Mouse (Mus musculus) adrenal gland, adult 2 months (tissue): ENCODE data around the gene Pheta1. TPM values are rescaled to one million over a fixed set of nuclear protein-coding genes. Genes with fewer than 3 reads are reported as not detected.

Source experiments
- DNase-seq: peaks from one replicate; pipeline ENCODE4 v3.0.0; 2021
- polyA plus RNA-seq: library from polyadenylated mRNA; depleted of rRNA; stranded (reverse); fragments of >200 nt; gene quantifications from 2 replicates; pipeline ENCODE4 v1.2.3, GENCODE M21; 2012
- total RNA-seq, 2 experiments: library from RNA; stranded (reverse); gene quantifications; 2 replicates each; pipeline ENCODE4 v1.2.3; 2021

Pheta1 gene
- total and polyA plus RNA-seq, 3 experiments = 5.6 to 24.3 (median 9.2) TPM

- DNase-seq = no peak
Observed at GRCm38 (mm10) chr5:121825606-121826005, 23.2 kb upstream of the Pheta1 start.

GRCm38 (mm10) chr5:121827876-121828275 lies 20.9 kb upstream of the Pheta1 start:
- no peak for DNase-seq

- no peak for DNase-seq
Observed at GRCm38 (mm10) chr5:121828491-121829432, 20.0 kb upstream of the Pheta1 start.

- no peak for DNase-seq
Observed at GRCm38 (mm10) chr5:121831002-121831601, 17.7 kb upstream of the Pheta1 start.

- no peak for DNase-seq
Observed at GRCm38 (mm10) chr5:121832376-121833155, 16.2 kb upstream of the Pheta1 start.

- no peak for DNase-seq
Observed at GRCm38 (mm10) chr5:121833159-121833558, 15.6 kb upstream of the Pheta1 start.

GRCm38 (mm10) chr5:121833572-121834240 lies 15.1 kb upstream of the Pheta1 start:
- DNase-seq = peak; percentile 87

GRCm38 (mm10) chr5:121834241-121834606 lies 14.6 kb upstream of the Pheta1 start:
- DNase-seq = no peak

GRCm38 (mm10) chr5:121834991-121835747 lies 13.6 kb upstream of the Pheta1 start:
- DNase-seq = peak; percentile 71

- no peak for DNase-seq
Observed at GRCm38 (mm10) chr5:121835949-121836691, 12.7 kb upstream of the Pheta1 start.

- peak; percentile 94 for DNase-seq
Observed at GRCm38 (mm10) chr5:121836692-121837415, 11.9 kb upstream of the Pheta1 start.

GRCm38 (mm10) chr5:121837441-121838340 lies 11.1 kb upstream of the Pheta1 start, which contains the start of gene Sh2b3:
TSS of gene Sh2b3 (minus strand) at chr5:121837646.
- DNase-seq = peak; percentile 61

GRCm38 (mm10) chr5:121838341-121839127 lies 10.2 kb upstream of the Pheta1 start:
- peak; percentile 70 for DNase-seq

GRCm38 (mm10) chr5:121839128-121839473 lies 9.7 kb upstream of the Pheta1 start:
- DNase-seq = no peak

- DNase-seq = no peak
Observed at GRCm38 (mm10) chr5:121841516-121841915, 7.3 kb upstream of the Pheta1 start.

GRCm38 (mm10) chr5:121841973-121842372 lies 6.8 kb upstream of the Pheta1 start:
- peak; percentile 68 for DNase-seq

GRCm38 (mm10) chr5:121842665-121843118 lies 6.1 kb upstream of the Pheta1 start:
- DNase-seq = peak; percentile 89
